Mouse (Mus musculus): Measurements from ENCODE around the gene Teddm3. TPM values are rescaled to one million over a fixed set of nuclear protein-coding genes. Genes with fewer than 3 reads are reported as not detected.
"Not testable (repeated sequence)": the region's sequence is repeated elsewhere in the genome, so short reads cannot be mapped to it uniquely, and the experiment has no call there.

Gene Teddm3
- polyA plus RNA-seq, 2 experiments from 2014 or later, result 0.82 TPM; not detected in 1

- ATAC-seq, result no peak
Observed at GRCm38 (mm10) chr16:21149896-21150295, 3.9 kb downstream of the Teddm3 start.

- not testable (repeated sequence) for ATAC-seq
Observed at GRCm38 (mm10) chr16:21148451-21148850, 5.3 kb downstream of the Teddm3 start.

GRCm38 (mm10) chr16:21136312-21137083 lies 17.3 kb downstream of the Teddm3 start:
- no peak for ATAC-seq

- ATAC-seq, result not testable (repeated sequence)
Observed at GRCm38 (mm10) chr16:21127666-21128065, 26.1 kb downstream of the Teddm3 start.

- not testable (repeated sequence) for ATAC-seq
Observed at GRCm38 (mm10) chr16:21122776-21123175, 31.0 kb downstream of the Teddm3 start.

GRCm38 (mm10) chr16:21116078-21116477 lies 37.7 kb downstream of the Teddm3 start:
- ATAC-seq, result no peak

GRCm38 (mm10) chr16:21109473-21109872 lies 44.3 kb downstream of the Teddm3 start:
- ATAC-seq, result no peak

Other genes starting within 250 kb of the Teddm3 start
- not detected for gene Ephb3, start 50.8 kb upstream of the Teddm3 start, polyA plus RNA-seq (2017; shearing (Covaris generic))

Measured in activated CD4-positive, CD25-positive, alpha-beta regulatory T cell, adult 4 months (primary cell).